Mouse (Mus musculus) intestine, embryonic 14.5 days (tissue): Measurements from ENCODE around the gene Tead1. TPM values are rescaled to one million over a fixed set of nuclear protein-coding genes. Genes with fewer than 3 reads are reported as not detected.

Source experiments
- ATAC-seq: fragments of 200-750 bp; cut with Nextera tagmentation; replicated peaks from 2 replicates; pipeline ENCODE4 v1.8.0; 2017; ENCODE audit warnings: low read depth, moderate number of reproducible peaks, moderate TSS enrichment, moderate library complexity; ENCODE audit not compliant: low FRiP score, low TSS enrichment
- DNase-seq: peaks from one replicate; pipeline ENCODE4 v3.0.0-alpha.2; 2018; ENCODE audit warnings: low spot score
- H3K27ac ChIP-seq: fragments of 300-500 bp; sonication (generic); 2 replicates; pipeline ENCODE4 v1.5.1; 2014; ENCODE audit warnings: low read depth, mild to moderate bottlenecking, control low read depth
- H3K27me3 ChIP-seq: fragments of 300-500 bp; sonication (generic); replicated peaks from 2 replicates; pipeline ENCODE4 v1.6.1; 2014; ENCODE audit warnings: low read length, control low read depth; ENCODE audit not compliant: control insufficient read depth, insufficient read depth
- H3K36me3 ChIP-seq: fragments of 300-500 bp; sonication (generic); 2 replicates; pipeline ENCODE4 v1.6.1; 2014; ENCODE audit warnings: low read length, control low read depth; ENCODE audit not compliant: control insufficient read depth, insufficient read depth
- H3K4me1 ChIP-seq: fragments of 300-500 bp; sonication (generic); replicated peaks from 2 replicates; pipeline ENCODE4 v1.6.1; 2014; ENCODE audit warnings: low read length, control low read depth, mixed read lengths; ENCODE audit not compliant: control insufficient read depth, insufficient read depth
- H3K4me2 ChIP-seq: fragments of 300-500 bp; sonication (generic); 2 replicates; pipeline ENCODE4 v1.6.1; 2014; ENCODE audit warnings: low read length
- H3K4me3 ChIP-seq: fragments of 300-500 bp; sonication (generic); 2 replicates; pipeline ENCODE4 v1.5.1; 2014; ENCODE audit warnings: low read depth, low read length, control low read depth, mixed read lengths
- H3K9ac ChIP-seq: fragments of 300-500 bp; sonication (generic); 2 replicates; pipeline ENCODE4 v1.6.1; 2014; ENCODE audit warnings: mild to moderate bottlenecking, low read length
- H3K9me3 ChIP-seq: fragments of 300-500 bp; sonication (generic); 2 replicates; pipeline ENCODE4 v1.6.1; 2016; ENCODE audit warnings: low read length, control low read depth; ENCODE audit not compliant: control insufficient read depth
- WGBS: fragments of 180-500 bp; shearing (Covaris S2); extraction: QIAGEN DNeasy Blood & Tissue Kit; methylation state at CpG from one replicate; pipeline ENCODE4 v1.1.7; 2014; 5-methylcytosine and 5-hydroxymethylcytosine counted together
- polyA plus RNA-seq: library from polyadenylated mRNA; unstranded; fragments of >200 nt; fragmentation: Nextera tagmentation; extraction: Ambion mirVana; gene quantifications from 2 replicates; pipeline ENCODE4 v1.2.1, GENCODE M21; 2014

Tead1 gene
- polyA plus RNA-seq, 1 experiment from 2014 or later, result 20.2 TPM

DNA sequence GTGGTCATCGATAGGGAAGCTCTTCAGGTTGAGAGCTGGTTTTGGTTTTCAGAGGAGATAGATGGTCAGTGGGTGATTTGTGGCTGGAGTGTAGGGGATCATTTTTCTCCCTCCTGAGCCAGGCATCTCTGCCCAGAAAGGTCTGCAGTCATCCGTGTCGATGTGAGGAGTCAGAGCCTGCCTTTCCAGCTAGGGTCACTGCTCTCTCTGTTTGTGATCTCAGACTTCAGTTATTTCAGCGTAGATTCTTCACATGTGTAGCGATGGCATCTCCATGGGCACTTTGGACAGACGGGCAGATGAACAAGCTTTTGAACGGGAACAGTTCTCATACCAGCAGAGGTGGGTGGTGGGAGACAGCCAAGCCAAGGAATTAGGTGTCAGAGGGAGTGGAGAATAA lies 106.2 kb downstream of the Tead1 start:
- no peak for DNase-seq
- WGBS, result 71% methylated on average over 7 of the region's 7 CpGs
- no peak overlapping the region for H3K27ac ChIP-seq
- no peak overlapping the region for H3K4me3 ChIP-seq
- no peak overlapping the region for H3K9ac ChIP-seq
- no peaks in the 10 kb centered on the region for H3K36me3 ChIP-seq
- H3K4me1 ChIP-seq, result peaks cover 40% of the 10 kb centered on the region
- no peak overlapping the region for H3K4me2 ChIP-seq
- no peak for ATAC-seq
- no peaks in the 10 kb centered on the region for H3K27me3 ChIP-seq
- no peaks in the 10 kb centered on the region for H3K9me3 ChIP-seq

DNA sequence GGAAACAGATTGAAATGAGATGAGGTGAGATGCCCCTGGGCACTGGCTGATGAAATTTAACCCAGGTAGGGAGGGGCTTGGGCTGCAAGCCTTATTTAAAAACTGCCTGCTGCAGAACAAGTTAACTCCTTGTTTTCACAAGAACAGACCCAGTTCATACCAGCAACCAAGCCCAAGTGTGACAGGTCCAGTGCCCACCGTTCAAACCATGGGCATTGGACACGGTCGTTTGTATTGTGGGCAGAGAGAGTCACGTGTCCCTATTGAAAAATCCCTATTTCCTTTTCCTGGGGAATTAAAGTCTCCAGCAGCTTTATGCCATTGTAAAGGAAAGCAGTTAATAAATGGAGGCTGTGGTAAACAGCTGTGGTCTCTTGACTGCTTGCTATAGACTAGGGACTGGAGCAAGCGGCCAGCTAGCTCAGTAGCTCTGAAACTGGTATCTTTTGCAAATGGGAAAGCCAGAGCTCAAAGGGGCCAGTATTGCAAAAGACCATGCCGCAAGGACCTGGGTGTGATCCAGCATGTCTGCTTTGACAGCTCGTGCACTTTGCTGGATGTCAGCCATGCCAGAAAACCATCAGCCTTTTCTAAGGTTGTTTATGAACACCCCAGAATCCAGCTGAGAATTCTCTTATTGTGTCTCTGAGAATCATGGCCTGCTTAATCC lies 107.6 kb downstream of the Tead1 start:
- WGBS, result 57% methylated on average over 7 of the region's 7 CpGs
- no peak overlapping the region for H3K4me2 ChIP-seq
- no peak overlapping the region for H3K4me3 ChIP-seq
- H3K27me3 ChIP-seq, result no peaks in the 10 kb centered on the region
- H3K9ac ChIP-seq, result no peak overlapping the region
- no peak for DNase-seq
- H3K27ac ChIP-seq, result no peak overlapping the region
- no peaks in the 10 kb centered on the region for H3K9me3 ChIP-seq
- peaks cover 44% of the 10 kb centered on the region for H3K4me1 ChIP-seq
- H3K36me3 ChIP-seq, result no peaks in the 10 kb centered on the region
- no peak for ATAC-seq

DNA sequence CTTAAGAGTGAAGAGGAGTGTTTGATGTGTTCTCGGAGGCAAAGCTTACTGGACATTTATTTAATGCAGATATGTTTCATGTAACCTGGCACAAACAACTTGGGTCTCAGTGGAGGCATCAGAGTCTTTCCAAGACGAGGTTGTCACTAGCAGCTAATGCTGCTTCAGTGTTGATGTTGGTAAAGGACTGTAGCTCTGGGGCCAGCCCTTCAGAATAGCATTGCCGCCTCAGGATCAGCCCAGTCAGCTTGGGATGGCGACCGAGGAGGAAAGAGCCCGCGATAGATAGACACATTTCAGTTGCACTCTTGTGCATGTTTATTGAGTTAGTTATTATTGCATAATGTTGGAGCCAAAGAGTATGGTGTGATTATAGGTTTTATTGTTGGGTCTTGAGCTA lies 108.2 kb downstream of the Tead1 start:
- Histone ChIP-seq H3K27ac (no peak overlapping the region), H3K36me3 (no peaks in the 10 kb centered on the region), H3K9me3 (no peaks in the 10 kb centered on the region), H3K27me3 (no peaks in the 10 kb centered on the region), H3K4me2 (no peak overlapping the region), H3K4me3 (no peak overlapping the region), H3K9ac (no peak overlapping the region), H3K4me1 (peaks cover 44% of the 10 kb centered on the region)
- WGBS, result 83% methylated on average over 7 of the region's 7 CpGs
- ATAC-seq, result no peak
- no peak for DNase-seq

DNA sequence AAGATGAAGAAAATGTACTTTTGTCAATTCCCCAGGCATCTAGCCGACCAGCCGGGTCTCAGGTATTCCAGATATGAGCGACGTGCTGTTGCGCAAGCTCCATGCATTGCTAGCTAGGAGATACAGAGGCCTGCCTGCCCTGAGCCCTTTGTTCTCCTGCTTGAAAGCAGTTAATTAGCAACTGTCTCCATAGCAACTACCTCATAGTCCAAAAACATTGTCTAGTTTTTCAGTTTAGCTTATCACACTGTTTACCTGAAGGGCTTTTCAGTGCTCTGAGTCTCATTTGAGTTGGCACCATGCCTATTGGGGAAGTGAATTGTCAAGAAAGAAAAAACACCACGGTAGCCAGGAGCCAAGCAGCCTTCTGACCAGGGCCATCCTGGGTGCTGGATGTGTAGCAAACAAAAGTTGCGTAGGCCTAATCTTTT lies 109.2 kb downstream of the Tead1 start:
- WGBS, result 43% methylated on average over 7 of the region's 7 CpGs
- Histone ChIP-seq H3K4me1 (peaks cover 44% of the 10 kb centered on the region), H3K4me2 (no peak overlapping the region)

DNA sequence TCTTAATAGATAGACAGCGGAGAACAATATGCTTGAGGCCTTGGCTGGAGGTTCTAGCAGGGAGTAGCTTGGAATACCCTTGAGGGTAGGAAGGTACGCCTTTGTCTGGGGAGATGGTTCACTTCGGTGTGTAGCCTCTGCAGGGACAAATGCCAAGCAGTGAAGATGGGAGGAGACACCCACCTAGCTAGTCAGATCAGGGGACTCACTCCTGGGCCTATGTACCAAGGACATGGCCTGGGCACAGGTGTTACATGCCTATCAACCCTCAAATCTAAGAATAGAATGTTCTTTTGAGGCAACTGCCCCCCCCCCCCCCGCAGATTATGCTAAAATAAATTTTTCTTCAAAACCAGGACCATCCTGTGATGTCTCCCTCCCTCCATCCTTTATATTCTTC lies 110.6 kb downstream of the Tead1 start:
- no peaks in the 10 kb centered on the region for H3K36me3 ChIP-seq
- ATAC-seq (no peak), DNase-seq (no peak)
- H3K27me3 ChIP-seq, result no peaks in the 10 kb centered on the region
- H3K27ac ChIP-seq, result no peak overlapping the region
- H3K9ac ChIP-seq, result no peak overlapping the region
- no peak overlapping the region for H3K4me3 ChIP-seq
- H3K4me2 ChIP-seq, result no peak overlapping the region
- 81% methylated on average over 4 of the region's 4 CpGs for WGBS
- peaks cover 58% of the 10 kb centered on the region for H3K4me1 ChIP-seq
- no peaks in the 10 kb centered on the region for H3K9me3 ChIP-seq

More for the DNA sequence above, 109.2 kb downstream of the Tead1 start:
- Histone ChIP-seq H3K36me3 (no peaks in the 10 kb centered on the region), H3K9ac (no peak overlapping the region), H3K27me3 (no peaks in the 10 kb centered on the region), H3K4me3 (no peak overlapping the region), H3K27ac (peak overlapping the region; percentile 64), H3K9me3 (no peaks in the 10 kb centered on the region)
- DNase-seq (no peak), ATAC-seq (peak; percentile 84)

DNA sequence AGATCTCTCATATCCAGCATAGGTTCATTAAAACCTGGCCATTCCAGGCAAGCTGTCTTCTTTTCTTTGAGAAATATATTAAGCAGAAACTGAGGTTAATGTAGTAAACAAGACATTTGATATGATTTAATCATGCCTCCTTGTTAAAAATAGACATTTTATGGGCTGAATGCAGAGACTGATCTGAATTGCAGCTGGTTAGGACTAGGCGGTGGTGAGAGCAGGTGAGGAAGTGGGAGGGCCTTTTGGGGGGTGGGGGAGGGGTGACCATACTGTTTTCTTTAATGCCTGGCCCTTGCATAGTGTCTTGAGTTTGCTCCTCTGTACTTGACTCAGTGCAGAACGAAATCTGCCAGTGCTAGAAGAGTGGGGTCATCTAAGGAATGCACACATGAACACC lies 111.2 kb downstream of the Tead1 start:
- no peak overlapping the region for H3K4me3 ChIP-seq
- DNase-seq, result no peak
- no peak; the same call in 1 of the 2 replicates for ATAC-seq
- H3K4me2 ChIP-seq, result no peak overlapping the region
- no peak overlapping the region for H3K9ac ChIP-seq
- no peaks in the 10 kb centered on the region for H3K27me3 ChIP-seq
- H3K9me3 ChIP-seq, result no peaks in the 10 kb centered on the region
- peaks cover 58% of the 10 kb centered on the region for H3K4me1 ChIP-seq
- 32% methylated on average over 2 of the region's 2 CpGs for WGBS
- H3K27ac ChIP-seq, result no peak overlapping the region
- H3K36me3 ChIP-seq, result no peaks in the 10 kb centered on the region

DNA sequence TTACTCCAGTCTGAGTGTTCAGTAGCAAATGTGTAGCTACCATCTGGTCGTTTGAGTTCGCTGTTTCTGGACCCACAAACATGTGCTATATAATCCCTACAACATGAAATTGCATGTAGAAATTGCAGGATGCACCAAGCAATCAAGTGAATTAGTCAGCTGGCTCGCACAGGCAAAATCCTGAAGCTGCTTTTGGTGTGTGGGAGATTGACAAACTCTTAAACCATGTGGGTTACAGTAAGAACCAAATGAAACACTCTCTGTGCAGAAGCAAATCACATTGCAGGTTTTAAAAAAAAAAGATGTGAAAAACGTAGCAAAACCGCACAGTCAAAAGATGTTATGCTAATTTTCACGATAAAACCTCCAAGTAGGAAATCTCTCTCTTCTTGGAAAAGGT lies 113.6 kb downstream of the Tead1 start:
- Histone ChIP-seq H3K4me2 (no peak overlapping the region), H3K36me3 (no peaks in the 10 kb centered on the region), H3K9me3 (no peaks in the 10 kb centered on the region), H3K4me3 (no peak overlapping the region), H3K27ac (no peak overlapping the region), H3K27me3 (no peaks in the 10 kb centered on the region), H3K9ac (no peak overlapping the region), H3K4me1 (peaks cover 47% of the 10 kb centered on the region)
- no peak for DNase-seq
- ATAC-seq, result no peak
- 90% methylated on average over 6 of the region's 6 CpGs for WGBS

DNA sequence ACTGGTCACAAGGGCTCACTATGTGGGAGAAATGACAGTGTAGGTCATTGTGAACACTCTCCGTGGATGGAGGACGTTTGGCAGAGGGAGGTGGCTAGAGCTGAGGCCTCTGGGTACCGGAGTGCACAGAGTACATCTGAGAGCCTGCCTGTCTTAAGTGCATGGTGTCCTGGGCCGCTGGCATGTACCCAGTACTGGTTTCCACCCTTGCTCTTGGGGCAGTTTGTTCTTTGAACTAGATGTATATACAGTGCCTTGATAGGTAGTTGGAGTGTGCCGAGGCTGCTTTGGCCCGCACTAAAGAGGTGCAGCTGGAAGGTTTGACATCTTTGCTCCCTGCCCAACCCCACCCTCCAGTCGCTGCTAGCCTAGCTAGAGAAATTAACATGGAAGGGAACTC lies 114.8 kb downstream of the Tead1 start:
- 40% methylated on average over 7 of the region's 7 CpGs for WGBS
- H3K27ac ChIP-seq, result no peak overlapping the region
- H3K36me3 ChIP-seq, result no peaks in the 10 kb centered on the region
- no peak for DNase-seq
- ATAC-seq, result no peak
- H3K4me2 ChIP-seq, result no peak overlapping the region
- H3K9ac ChIP-seq, result no peak overlapping the region
- peaks cover 35% of the 10 kb centered on the region for H3K4me1 ChIP-seq
- no peaks in the 10 kb centered on the region for H3K9me3 ChIP-seq
- no peak overlapping the region for H3K4me3 ChIP-seq
- H3K27me3 ChIP-seq, result no peaks in the 10 kb centered on the region

DNA sequence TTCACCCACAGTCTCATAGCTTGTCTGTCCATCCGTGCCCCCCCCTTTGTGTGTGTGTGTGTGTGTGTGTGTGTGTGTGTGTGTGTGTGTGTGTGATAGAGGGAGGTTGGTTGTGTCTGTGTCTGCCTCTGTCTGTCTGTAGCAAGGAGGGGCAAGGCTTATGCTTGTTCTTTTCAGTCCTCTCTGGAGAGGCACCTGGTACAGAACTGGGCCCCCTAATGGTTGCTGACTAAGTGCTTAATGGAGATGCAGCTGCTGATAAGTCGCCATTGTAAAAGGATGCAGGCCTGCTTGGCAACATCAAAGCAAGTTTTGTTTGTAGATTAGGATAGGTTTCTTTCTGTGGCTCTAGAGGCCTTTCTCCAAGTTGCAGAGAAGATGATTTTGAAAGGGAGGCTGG lies 115.4 kb downstream of the Tead1 start:
- no peak overlapping the region for H3K4me3 ChIP-seq
- 3% methylated on average over 2 of the region's 2 CpGs for WGBS
- H3K36me3 ChIP-seq, result no peaks in the 10 kb centered on the region
- no peak overlapping the region for H3K4me2 ChIP-seq
- no peaks in the 10 kb centered on the region for H3K9me3 ChIP-seq
- DNase-seq (no peak), ATAC-seq (no peak)
- H3K9ac ChIP-seq, result no peak overlapping the region
- no peaks in the 10 kb centered on the region for H3K27me3 ChIP-seq
- peaks cover 29% of the 10 kb centered on the region for H3K4me1 ChIP-seq
- no peak overlapping the region for H3K27ac ChIP-seq
